Mouse (Mus musculus): ENCODE measurements around the gene Rbms3.
A peak's percentile ranks its signal among the peaks of the same experiment; 100 is the strongest.

Gene Rbms3

DNA sequence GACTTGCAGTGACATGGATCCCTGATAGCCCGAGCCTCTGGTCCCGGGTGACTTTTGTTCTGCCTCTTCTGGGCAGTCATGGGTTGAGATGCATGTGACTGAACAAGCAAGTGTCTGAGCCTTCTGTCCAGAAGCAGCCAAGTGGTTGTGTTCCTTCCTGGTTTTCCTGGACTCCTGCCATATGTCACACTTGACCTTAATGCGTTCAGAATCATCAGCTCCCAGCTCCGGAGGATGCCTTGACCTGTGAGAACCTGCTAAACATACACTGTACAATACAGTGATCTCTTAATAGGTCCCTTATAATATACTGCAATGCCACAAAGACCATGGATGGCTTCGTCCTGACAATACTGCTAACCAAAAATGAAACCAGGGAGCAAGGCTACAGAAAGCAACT is 798.3 kb downstream of the Rbms3 start:
- no peak for DNase-seq (ENCODE audit: low spot score)

DNA sequence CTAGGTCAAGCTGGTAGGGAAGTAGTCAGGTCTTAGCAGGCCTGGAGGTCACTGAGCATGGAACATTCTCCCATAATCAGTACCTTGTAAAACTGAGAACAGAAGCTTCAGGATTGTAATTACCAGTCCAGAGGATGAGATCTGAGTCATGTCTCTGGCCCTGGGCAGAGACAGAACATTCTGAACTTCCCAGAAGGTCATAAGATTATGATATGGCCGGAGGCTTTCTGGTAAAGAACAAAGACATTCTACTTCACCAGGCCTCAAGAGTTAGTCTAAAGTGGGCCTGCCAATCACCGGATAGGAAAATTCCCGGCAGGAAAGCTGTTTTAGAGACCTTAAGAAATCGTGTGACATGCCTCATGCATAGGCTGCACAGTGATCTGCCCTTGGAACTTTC is 799.8 kb downstream of the Rbms3 start:
- DNase-seq (ENCODE audit: low spot score): no peak

DNA sequence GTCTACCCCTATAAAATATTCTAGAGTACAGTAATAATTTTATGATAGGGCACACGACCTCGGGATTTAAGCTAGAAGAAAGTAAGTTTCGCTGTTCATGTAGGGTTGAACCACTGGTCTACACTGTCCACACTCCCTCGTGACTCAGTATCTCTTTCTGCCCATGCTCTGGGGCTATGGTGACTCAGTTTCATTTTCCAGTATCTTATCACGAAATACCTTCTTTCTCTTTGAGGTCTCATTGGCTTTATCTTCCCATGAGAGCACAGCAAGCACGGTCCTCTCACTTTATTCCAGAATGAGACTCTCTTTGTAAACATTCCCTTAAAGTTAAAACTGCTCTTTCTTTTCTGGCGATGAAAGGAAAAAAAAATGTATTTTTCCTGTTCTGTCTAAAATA is 808.1 kb downstream of the Rbms3 start:
- DNase-seq (ENCODE audit: low spot score): no peak

DNA sequence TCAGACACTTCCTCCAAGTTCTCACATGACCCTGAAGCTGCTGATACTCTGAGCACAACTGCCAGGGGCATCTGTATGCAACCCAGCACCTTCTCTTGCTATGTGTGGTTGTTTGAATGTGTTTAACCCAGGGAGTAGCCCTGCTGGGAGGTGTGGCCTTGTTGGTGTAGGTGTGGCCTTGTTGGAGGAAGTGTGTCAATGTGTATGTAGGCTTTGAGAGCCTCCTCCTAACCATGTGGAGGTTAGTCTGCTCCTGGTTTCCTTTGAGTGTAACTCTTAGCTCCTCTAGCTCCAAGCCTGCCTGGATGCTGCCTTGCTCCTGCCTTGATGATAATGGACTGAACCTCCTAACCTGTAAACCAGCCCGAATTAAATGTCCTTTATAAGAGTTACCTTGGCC is 812.5 kb downstream of the Rbms3 start:
- DNase-seq (ENCODE audit: low spot score): no peak

DNA sequence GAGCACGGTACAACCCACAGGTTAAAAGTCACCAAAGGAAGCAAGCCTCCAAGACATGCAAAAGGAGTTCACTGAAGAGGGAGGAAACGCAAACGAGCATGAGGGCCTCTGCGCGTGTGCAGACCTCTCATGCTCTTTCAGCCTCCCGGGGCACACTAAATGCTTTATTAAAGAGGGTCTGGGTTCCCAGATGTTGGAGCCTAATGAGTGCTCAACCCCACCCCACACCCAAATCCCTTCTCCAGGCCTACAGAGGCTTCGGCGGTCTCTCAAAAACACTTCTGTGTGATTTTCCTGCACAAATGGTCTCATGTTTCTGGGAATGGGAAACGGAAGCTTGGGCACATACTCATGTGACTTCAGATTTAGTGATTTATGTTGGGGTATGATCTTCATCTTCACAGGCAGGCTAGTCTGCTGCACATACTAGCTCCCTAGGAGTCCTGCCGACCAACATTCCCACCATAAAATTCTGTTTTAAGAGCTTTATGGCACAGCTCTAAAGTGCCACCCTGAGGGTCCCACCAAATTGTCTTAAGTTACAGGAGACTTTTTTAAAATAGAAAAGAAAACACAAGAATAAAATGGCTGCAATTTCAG is 815.1 kb downstream of the Rbms3 start:
- DNase-seq (ENCODE audit: low spot score): no peak

DNA sequence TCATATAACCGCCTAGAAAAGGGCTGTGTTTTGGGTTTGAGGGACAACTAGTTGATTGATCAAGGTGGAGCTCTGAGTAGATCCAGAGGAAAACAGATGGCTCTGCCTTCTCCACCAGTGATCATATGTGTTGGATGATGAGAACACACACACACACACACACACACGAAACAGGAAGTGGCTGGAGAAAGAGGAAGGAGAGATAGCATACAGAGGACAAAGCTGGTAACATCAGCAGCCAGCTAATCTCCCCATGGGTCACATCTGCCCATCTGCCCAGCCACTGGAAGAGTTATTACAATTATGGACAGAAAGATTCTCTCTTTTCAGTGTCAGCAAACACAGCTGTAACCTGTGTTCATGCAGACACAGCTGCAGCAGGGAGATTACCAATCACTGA is 816.3 kb downstream of the Rbms3 start:
- DNase-seq (ENCODE audit: low spot score): no peak

GRCm38 (mm10) chr9:116809260-116809659 is 820.5 kb downstream of the Rbms3 start:
- DNase-seq (ENCODE audit: low spot score): no peak

GRCm38 (mm10) chr9:116808401-116808800 is 821.3 kb downstream of the Rbms3 start:
- DNase-seq (ENCODE audit: low spot score): no peak

GRCm38 (mm10) chr9:116807166-116808081 is 822.3 kb downstream of the Rbms3 start:
- peak; percentile 20 for DNase-seq (ENCODE audit: low spot score)

DNA sequence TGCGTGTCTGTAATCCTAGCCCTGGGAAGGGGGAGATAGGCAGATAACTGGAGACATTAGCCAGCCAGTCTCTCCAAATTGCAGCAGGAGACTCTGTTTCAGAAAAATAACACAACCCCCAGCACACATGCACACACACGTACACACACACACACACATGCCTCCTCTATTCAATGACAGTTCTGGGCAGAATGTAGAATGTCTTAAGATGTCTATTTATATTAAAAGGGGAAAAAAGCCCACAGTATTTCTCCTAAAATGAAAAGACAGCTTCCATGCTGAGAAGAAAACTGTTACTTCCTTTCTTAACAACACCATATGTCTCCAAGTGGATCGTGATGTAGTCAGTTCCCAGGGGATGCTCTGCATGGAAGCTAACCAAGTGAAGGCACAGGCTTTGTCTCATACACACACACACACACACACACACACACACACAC is 826.4 kb downstream of the Rbms3 start:
- no peak for DNase-seq (ENCODE audit: low spot score)

GRCm38 (mm10) chr9:116802602-116803001 is 827.1 kb downstream of the Rbms3 start:
- DNase-seq (ENCODE audit: low spot score): peak; percentile 24

DNA sequence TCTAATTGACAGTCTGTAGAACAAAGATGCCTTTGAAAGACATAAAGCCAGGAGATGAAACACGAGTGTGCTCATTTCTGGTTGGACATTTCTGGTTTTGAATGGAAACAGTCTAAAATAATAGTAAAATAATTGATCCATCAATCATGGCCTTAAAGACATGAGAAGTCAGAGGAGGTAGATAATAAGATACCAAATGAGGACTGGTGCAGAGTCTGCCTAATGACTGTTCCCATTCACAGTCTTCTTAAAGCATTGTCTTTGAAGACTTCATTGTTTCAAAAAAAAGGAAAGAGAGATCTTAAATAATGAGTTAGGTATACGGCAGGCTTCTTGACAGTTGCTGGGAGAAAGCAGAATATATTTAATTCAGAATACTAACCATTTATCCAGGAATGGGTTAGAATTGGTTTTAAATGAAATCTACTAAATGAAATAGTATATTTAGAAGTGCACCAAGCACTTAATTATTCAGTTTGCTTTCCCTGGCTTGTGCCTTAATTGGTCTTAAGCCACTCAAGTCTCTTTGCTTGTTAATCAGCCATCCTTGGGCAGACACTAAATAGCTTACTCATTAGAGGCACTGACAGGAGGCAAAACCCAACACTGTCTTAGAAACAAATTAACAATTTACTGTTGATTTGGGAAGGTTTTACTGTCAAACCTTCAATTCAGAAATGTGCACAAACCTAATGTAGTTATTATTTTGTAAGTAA is 834.3 kb downstream of the Rbms3 start:
- no peak for DNase-seq (ENCODE audit: low spot score)

GRCm38 (mm10) chr9:116791850-116792249 is 837.9 kb downstream of the Rbms3 start:
- no peak for DNase-seq (ENCODE audit: low spot score)

GRCm38 (mm10) chr9:116786136-116787046 is 843.3 kb downstream of the Rbms3 start:
- no peak for DNase-seq (ENCODE audit: low spot score)

DNA sequence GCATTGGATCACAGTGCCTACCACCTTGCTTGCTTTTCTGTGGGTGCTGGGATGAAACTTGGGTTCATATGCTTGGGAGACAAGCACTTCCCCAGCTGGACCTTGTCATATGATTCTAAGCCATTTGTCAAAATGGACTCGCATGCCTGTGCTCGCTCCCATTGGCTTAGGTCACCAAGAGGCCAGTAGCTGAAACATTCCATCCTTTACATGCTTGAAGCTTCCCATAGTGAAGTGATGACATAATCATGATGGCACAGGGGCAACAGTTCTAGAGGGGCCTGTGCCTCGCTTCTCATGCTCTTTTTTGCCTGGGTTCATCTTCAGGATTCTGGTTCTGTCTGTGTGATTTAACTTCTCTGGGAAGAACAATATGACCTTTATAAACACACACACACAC is 857.9 kb downstream of the Rbms3 start:
- no peak for DNase-seq (ENCODE audit: low spot score)

GRCm38 (mm10) chr9:116769358-116770054 is 860.2 kb downstream of the Rbms3 start:
- no peak for DNase-seq (ENCODE audit: low spot score)

- peak; percentile 7 for DNase-seq (ENCODE audit: low spot score)
Observed at GRCm38 (mm10) chr9:116762395-116763025, 867.2 kb downstream of the Rbms3 start.

DNA sequence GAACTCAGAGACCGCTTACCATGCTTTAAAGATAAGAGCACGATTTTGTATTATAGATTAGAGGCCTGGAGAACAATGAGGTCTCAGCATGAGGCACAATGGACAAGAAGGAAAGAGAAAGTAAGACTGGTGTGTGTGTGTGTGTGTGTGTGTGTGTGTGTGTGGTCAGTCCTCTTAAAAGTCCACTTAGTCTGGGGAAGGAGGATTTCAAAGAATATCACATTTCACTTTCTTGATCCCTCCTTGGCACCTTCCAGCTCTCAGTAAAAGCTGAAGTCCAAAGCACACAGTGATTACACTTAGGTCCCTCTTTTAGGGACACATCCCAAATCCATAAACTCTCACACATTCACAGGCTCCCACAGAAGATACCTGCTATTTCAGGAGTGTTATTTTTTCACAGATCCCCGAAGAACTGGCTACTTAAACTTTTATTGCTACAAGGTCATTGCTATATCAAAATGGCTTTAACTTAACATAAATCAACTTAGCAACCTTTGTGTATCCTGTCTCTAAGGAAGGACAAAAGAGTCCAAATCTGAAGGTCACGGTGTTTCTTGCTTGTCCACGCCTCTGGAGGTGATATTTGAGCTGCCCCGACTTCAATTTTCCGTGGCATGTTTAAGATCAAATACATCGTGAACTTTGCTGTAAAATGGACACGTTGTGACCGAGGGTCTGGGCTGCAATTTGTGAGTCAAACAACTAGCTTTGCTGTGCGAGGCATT is 880.7 kb downstream of the Rbms3 start:
- DNase-seq (ENCODE audit: low spot score): no peak

- DNase-seq (ENCODE audit: low spot score): no peak
Observed at GRCm38 (mm10) chr9:116748346-116748745, 881.4 kb downstream of the Rbms3 start.

DNA sequence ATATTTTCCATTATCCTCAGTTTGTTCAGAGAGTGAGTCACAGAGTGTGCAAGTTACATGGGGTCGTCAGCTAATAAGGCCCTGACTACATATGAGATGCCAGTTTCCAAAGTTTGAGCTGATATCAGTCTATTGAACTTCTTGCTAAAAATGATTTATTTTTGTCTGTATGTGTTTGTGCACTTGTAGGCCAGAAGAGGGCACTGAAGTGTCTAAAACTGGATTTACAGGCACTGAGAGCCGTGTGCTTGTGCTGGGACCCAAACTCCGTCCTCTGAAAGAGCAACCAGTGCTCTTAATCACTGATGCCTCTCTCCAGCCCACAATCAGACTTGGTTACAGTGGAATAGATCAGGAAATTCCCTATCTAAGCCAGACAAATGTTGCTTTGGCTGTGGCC is 882.8 kb downstream of the Rbms3 start:
- DNase-seq (ENCODE audit: low spot score): no peak

Data from urinary bladder, postnatal 14 days (tissue).